Mouse (Mus musculus): Measurements from ENCODE around the gene Cox6b2.

Cox6b2 gene

GRCm38 (mm10) chr7:4764946-4765710 is 12.2 kb upstream of the Cox6b2 start:
- DNase-seq (ENCODE audit: low read depth): no peak

- DNase-seq (ENCODE audit: low read depth): no peak
Measured at GRCm38 (mm10) chr7:4759670-4760069, 6.8 kb upstream of the Cox6b2 start.

GRCm38 (mm10) chr7:4751971-4752820 is 698 bp downstream of the Cox6b2 start:
- DNase-seq (ENCODE audit: low read depth): no peak

- no peak for DNase-seq (ENCODE audit: low read depth)
Measured at GRCm38 (mm10) chr7:4749169-4749568, 3.7 kb downstream of the Cox6b2 start.

- no peak for DNase-seq (ENCODE audit: low read depth)
Measured at GRCm38 (mm10) chr7:4748321-4748720, 4.6 kb downstream of the Cox6b2 start.

GRCm38 (mm10) chr7:4747156-4747899 is 5.6 kb downstream of the Cox6b2 start:
- no peak for DNase-seq (ENCODE audit: low read depth)

- DNase-seq (ENCODE audit: low read depth): no peak
Measured at GRCm38 (mm10) chr7:4746326-4746980, 6.4 kb downstream of the Cox6b2 start.

GRCm38 (mm10) chr7:4744886-4745285 is 8.0 kb downstream of the Cox6b2 start:
- no peak for DNase-seq (ENCODE audit: low read depth)

- DNase-seq (ENCODE audit: low read depth): no peak
Measured at GRCm38 (mm10) chr7:4743354-4743753, 9.5 kb downstream of the Cox6b2 start.

GRCm38 (mm10) chr7:4742482-4742819 is 10.4 kb downstream of the Cox6b2 start:
- DNase-seq (ENCODE audit: low read depth): no peak

GRCm38 (mm10) chr7:4741672-4742481 is 11.0 kb downstream of the Cox6b2 start:
- DNase-seq (ENCODE audit: low read depth): no peak

GRCm38 (mm10) chr7:4741151-4741550 is 11.7 kb downstream of the Cox6b2 start:
- no peak for DNase-seq (ENCODE audit: low read depth)

GRCm38 (mm10) chr7:4740309-4740727 is 12.6 kb downstream of the Cox6b2 start:
- DNase-seq (ENCODE audit: low read depth): no peak

- DNase-seq (ENCODE audit: low read depth): peak; percentile 100
Measured at GRCm38 (mm10) chr7:4739544-4740275, 13.2 kb downstream of the Cox6b2 start, which contains the start of gene Kmt5c. TSS of gene Kmt5c (plus strand) at chr7:4740115.

- DNase-seq (ENCODE audit: low read depth): no peak
Measured at GRCm38 (mm10) chr7:4739041-4739543, 13.8 kb downstream of the Cox6b2 start.

- no peak for DNase-seq (ENCODE audit: low read depth)
Measured at GRCm38 (mm10) chr7:4732968-4733392, 19.9 kb downstream of the Cox6b2 start.

- DNase-seq (ENCODE audit: low read depth): no peak
Measured at GRCm38 (mm10) chr7:4731090-4731489, 21.8 kb downstream of the Cox6b2 start.

- no peak for DNase-seq (ENCODE audit: low read depth)
Measured at GRCm38 (mm10) chr7:4725169-4725568, 27.7 kb downstream of the Cox6b2 start, which contains the start of gene Tmem150b. TSS of gene Tmem150b (minus strand) at chr7:4725249.

- no peak for DNase-seq (ENCODE audit: low read depth)
Measured at GRCm38 (mm10) chr7:4724359-4724758, 28.5 kb downstream of the Cox6b2 start.

GRCm38 (mm10) chr7:4723508-4723907 is 29.4 kb downstream of the Cox6b2 start:
- no peak for DNase-seq (ENCODE audit: low read depth)
